Comparison of ENCODE assay signal across 21 mouse cellular contexts in genomic region chr7:119490041-119490780, GRCm38 (mm10). TPM values are rescaled to one million over a fixed set of nuclear protein-coding genes. Genes with fewer than 3 reads are reported as not detected.
DNase-seq lines count a peak whose midpoint lies in the region.
"Had no signal": no experiment of that assay in that cellular context is flagged by ENCODE, and none has a peak within 500 bp of the region (broad histone marks: within the 10 kb centered on the region; RNA-seq: fewer than 3 reads in every experiment).

No protein-coding gene starts in this region.

- peak; percentile 18 for DNase-seq in adrenal gland, adult 8-10 months
- no peak for DNase-seq in adrenal gland, postnatal 10 days
- DNase-seq in kidney, adult 18-20 months = peak; percentile 37
- DNase-seq in kidney, postnatal 4 days = no peak
- peak; percentile 15 for DNase-seq in right cerebral cortex, adult 18-20 months
- DNase-seq in right cerebral cortex, postnatal 36 days (ENCODE audit: low spot score in 2 of 2) = no peak
- no peak for DNase-seq in spleen, postnatal 10 days (ENCODE audit: low spot score in 2 of 2)
- DNase-seq: cerebellum, adult 8-10 months; cerebellum, postnatal 36 days; gastrocnemius, postnatal 14 days; heart, adult 18-20 months; heart, postnatal 14 days; layer of hippocampus, adult 9-11 months; liver; retina, postnatal 1 day; right cerebral cortex, postnatal 4 days; thymus, adult 2 months; thymus, postnatal 4 days had no signal

RNA-seq across cellular contexts. Expression of gene Umod, which starts 11.1 kb away (rescaled TPM):
- total RNA-seq in adrenal gland, adult 8-10 months (2022) = not detected
- not detected for total RNA-seq in adrenal gland, postnatal 10 days (2021)
- total RNA-seq: ES-E14; gastrocnemius, postnatal 14 days; heart, adult 18-20 months; heart, postnatal 14 days; hindbrain, postnatal 0 days; left cerebral cortex, adult 2 months had no signal

RNA-seq across cellular contexts. Expression of gene Acsm5, which starts 29.1 kb away (rescaled TPM):
- total RNA-seq in adrenal gland, adult 8-10 months (2022) = 1 to 10 TPM; 4.3 to 5.8 (median 4.8) TPM
- 10 to 100 TPM in 1 of 2 experiments, 1 to 10 TPM in 1; 6.1 to 14.0 TPM for total RNA-seq in adrenal gland, postnatal 10 days (2021)
- total RNA-seq: ES-E14; gastrocnemius, postnatal 14 days had no signal

RNA-seq across cellular contexts. Expression of gene Gp2, which starts 31.1 kb away (rescaled TPM):
- not detected for total RNA-seq in adrenal gland, adult 8-10 months (2022)
- total RNA-seq in adrenal gland, postnatal 10 days (2021) = not detected
- total RNA-seq: ES-E14; gastrocnemius, postnatal 14 days; heart, postnatal 14 days; hindbrain, postnatal 0 days; left cerebral cortex, adult 2 months had no signal

RNA-seq across cellular contexts. Expression of gene Pdilt, which starts 33.1 kb away (rescaled TPM):
- total RNA-seq in adrenal gland, adult 8-10 months (2022) = under 1 TPM in 1 of 4 experiments, not detected in 3; 0.70 TPM
- total RNA-seq in adrenal gland, postnatal 10 days (2021) = under 1 TPM; 0.12 TPM
- total RNA-seq: ES-E14; gastrocnemius, postnatal 14 days; heart, adult 18-20 months; heart, postnatal 14 days; hindbrain, postnatal 0 days; left cerebral cortex, adult 2 months had no signal

Comparison
In these comparisons a context has a peak if more than half of its experiments do, and no peak if none do; other contexts are left out.
1. DNase-seq: peak in adrenal gland, adult 8-10 months (single experiment), kidney, adult 18-20 months (single experiment) and right cerebral cortex, adult 18-20 months (single experiment); none in adrenal gland, postnatal 10 days (single experiment), kidney, postnatal 4 days (0 of 2), right cerebral cortex, postnatal 36 days (0 of 2) and spleen, postnatal 10 days (0 of 2).